Mouse (Mus musculus): ENCODE data around the gene Mvb12b. TPM values are rescaled to one million over a fixed set of nuclear protein-coding genes. Genes with fewer than 3 reads are reported as not detected.

The Mvb12b gene
- polyA plus RNA-seq, 1 experiment: 204 TPM

- no peak overlapping the region for H3K4me3 ChIP-seq (replicated peaks)
- H3K9me3 ChIP-seq: no peaks in the 10 kb centered on the region
- H3K27me3 ChIP-seq (replicated peaks): no peaks in the 10 kb centered on the region
- TF ChIP-seq FLI1 (IDR thresholded peaks at IDR 0.05; ENCODE audit: low read length) (no peak), GATA1 (IDR thresholded peaks at IDR 0.05; ENCODE audit: borderline replicate concordance, low read length) (no peak)
- H3K36me3 ChIP-seq (replicated peaks; ENCODE audit: low read length): peaks cover 100% of the 10 kb centered on the region
- H3K4me1 ChIP-seq: peaks cover 73% of the 10 kb centered on the region
Measured at GRCm38 (mm10) chr2:33754980-33755632, 132.6 kb downstream of the Mvb12b start.

DNA sequence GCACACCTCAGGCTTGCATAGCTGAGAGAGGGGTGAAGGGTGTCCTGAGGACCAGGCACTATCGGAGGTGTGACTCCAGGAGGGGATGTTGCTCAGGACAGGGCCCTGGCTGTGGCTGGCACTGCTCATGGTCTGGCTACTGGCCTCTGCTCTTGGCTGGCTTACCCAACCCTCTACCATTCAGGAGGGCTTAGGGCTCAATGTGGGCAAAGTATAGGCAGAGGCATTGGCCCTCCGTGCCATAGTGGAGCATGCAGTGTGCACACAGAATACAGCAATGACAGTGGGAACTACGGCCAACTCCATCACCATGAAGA is 133.5 kb downstream of the Mvb12b start:
- Histone ChIP-seq H3K36me3 (replicated peaks; ENCODE audit: low read length) (peaks cover 100% of the 10 kb centered on the region), H3K27me3 (replicated peaks) (no peaks in the 10 kb centered on the region), H3K4me3 (replicated peaks) (no peak overlapping the region), H3K4me1 (peaks cover 65% of the 10 kb centered on the region), H3K9me3 (0 out of 2 replicates have a peak, but pooled peaks cover 3% of the 10 kb centered on the region)
- TF ChIP-seq GATA1 (IDR thresholded peaks at IDR 0.05; ENCODE audit: borderline replicate concordance, low read length) (no peak), FLI1 (IDR thresholded peaks at IDR 0.05; ENCODE audit: low read length) (no peak)

GRCm38 (mm10) chr2:33753630-33754316 is 134.0 kb downstream of the Mvb12b start:
- peaks cover 100% of the 10 kb centered on the region for H3K36me3 ChIP-seq (replicated peaks; ENCODE audit: low read length)

DNA sequence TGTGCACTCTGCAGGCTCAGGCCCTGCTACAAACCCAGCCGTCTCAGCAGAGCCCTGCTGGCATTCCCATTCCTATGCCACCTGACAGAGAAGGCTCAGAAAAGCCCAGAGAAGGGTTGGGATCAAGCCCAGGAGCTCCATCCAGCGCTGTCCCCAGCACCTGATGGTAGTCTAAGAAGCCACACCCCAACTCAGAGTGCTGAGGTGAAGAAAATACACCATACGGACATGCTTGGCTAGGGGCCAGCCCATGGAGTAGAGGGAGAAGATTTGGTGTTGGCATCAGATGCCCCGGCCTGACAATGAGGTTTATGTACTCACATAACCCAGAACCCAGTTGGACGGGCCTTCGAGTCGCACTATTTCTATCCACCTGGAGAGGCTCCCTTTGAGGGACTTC is 137.1 kb downstream of the Mvb12b start:
- 0 out of 2 replicates have a peak, but pooled peaks cover 3% of the 10 kb centered on the region for H3K9me3 ChIP-seq
- no peak for TF ChIP-seq GATA1 (IDR thresholded peaks at IDR 0.05; ENCODE audit: borderline replicate concordance, low read length)
- TF ChIP-seq FLI1 (IDR thresholded peaks at IDR 0.05; ENCODE audit: low read length): no peak
- H3K36me3 ChIP-seq (replicated peaks; ENCODE audit: low read length): peaks cover 99% of the 10 kb centered on the region
- H3K4me1 ChIP-seq: peaks cover 42% of the 10 kb centered on the region
- H3K4me3 ChIP-seq (replicated peaks): no peak overlapping the region
- H3K27me3 ChIP-seq (replicated peaks): no peaks in the 10 kb centered on the region

More at GRCm38 (mm10) chr2:33753630-33754316, 134.0 kb downstream of the Mvb12b start:
- Histone ChIP-seq H3K9me3 (0 out of 2 replicates have a peak, but pooled peaks cover 3% of the 10 kb centered on the region), H3K27me3 (replicated peaks) (no peaks in the 10 kb centered on the region), H3K4me3 (replicated peaks) (no peak overlapping the region), H3K4me1 (peaks cover 64% of the 10 kb centered on the region)
- no peak for TF ChIP-seq GATA1 (IDR thresholded peaks at IDR 0.05; ENCODE audit: borderline replicate concordance, low read length)
- no peak for TF ChIP-seq FLI1 (IDR thresholded peaks at IDR 0.05; ENCODE audit: low read length)

DNA sequence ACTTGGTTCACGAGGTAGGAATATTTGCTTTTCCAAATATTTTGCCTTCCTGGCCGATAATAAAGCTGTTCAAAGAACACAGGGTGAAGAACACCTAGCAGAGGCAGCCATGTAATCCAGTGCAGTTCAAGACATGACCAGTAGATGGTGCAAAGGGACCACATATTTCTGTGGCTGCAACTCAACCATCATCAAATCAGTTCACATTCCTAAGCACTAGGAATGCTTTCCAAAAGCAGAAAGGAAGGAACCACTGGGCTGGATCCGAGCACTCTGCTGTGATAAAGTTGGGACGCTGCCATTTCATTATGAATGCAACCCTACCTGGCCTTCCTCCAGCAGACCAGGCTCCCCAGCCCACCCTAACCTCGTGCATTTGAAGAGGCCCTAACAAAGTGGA is 141.3 kb downstream of the Mvb12b start:
- Histone ChIP-seq H3K4me3 (replicated peaks) (no peak overlapping the region), H3K27me3 (replicated peaks) (no peaks in the 10 kb centered on the region), H3K36me3 (replicated peaks; ENCODE audit: low read length) (peaks cover 98% of the 10 kb centered on the region), H3K9me3 (0 out of 2 replicates have a peak, but pooled peaks cover 3% of the 10 kb centered on the region), H3K4me1 (peaks cover 36% of the 10 kb centered on the region)
- TF ChIP-seq GATA1 (IDR thresholded peaks at IDR 0.05; ENCODE audit: borderline replicate concordance, low read length) (no peak), FLI1 (IDR thresholded peaks at IDR 0.05; ENCODE audit: low read length) (no peak)

DNA sequence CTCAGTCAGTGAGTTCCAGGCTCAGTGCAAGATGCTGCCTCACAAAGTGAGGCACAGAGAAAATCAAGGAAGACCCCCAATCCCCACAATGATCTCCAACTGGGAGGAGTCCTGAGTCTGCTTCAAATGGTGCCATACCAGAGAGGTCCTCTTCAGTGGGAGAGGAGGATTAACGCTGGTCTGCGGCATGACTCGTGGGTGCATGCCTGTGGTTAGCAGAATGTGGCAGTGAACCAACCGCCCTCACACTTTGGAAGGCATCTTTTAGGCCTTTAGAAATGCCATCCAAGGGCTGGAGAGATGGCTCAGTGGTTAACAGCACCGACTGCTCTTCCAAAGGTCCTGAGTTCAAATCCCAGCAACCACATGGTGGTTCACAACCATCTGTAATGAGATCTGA is 142.0 kb downstream of the Mvb12b start:
- 0 out of 2 replicates have a peak, but pooled peaks cover 3% of the 10 kb centered on the region for H3K9me3 ChIP-seq
- TF ChIP-seq GATA1 (IDR thresholded peaks at IDR 0.05; ENCODE audit: borderline replicate concordance, low read length) (no peak), FLI1 (IDR thresholded peaks at IDR 0.05; ENCODE audit: low read length) (no peak)
- peaks cover 98% of the 10 kb centered on the region for H3K36me3 ChIP-seq (replicated peaks; ENCODE audit: low read length)
- H3K4me1 ChIP-seq: peaks cover 32% of the 10 kb centered on the region
- H3K27me3 ChIP-seq (replicated peaks): no peaks in the 10 kb centered on the region
- no peak overlapping the region for H3K4me3 ChIP-seq (replicated peaks)

- Histone ChIP-seq H3K27me3 (replicated peaks) (no peaks in the 10 kb centered on the region), H3K9me3 (no peaks in the 10 kb centered on the region), H3K4me1 (peaks cover 51% of the 10 kb centered on the region), H3K36me3 (replicated peaks; ENCODE audit: low read length) (peaks cover 98% of the 10 kb centered on the region), H3K4me3 (replicated peaks) (peak overlapping the region; percentile 31)
- TF ChIP-seq GATA1 (IDR thresholded peaks at IDR 0.05; ENCODE audit: borderline replicate concordance, low read length): no peak
- TF ChIP-seq FLI1 (IDR thresholded peaks at IDR 0.05; ENCODE audit: low read length): no peak
Measured at GRCm38 (mm10) chr2:33737128-33737527, 150.6 kb downstream of the Mvb12b start.

GRCm38 (mm10) chr2:33736722-33737121 is 151.0 kb downstream of the Mvb12b start:
- Histone ChIP-seq H3K27me3 (replicated peaks) (no peaks in the 10 kb centered on the region), H3K36me3 (replicated peaks; ENCODE audit: low read length) (peaks cover 99% of the 10 kb centered on the region)
- TF ChIP-seq GATA1 (IDR thresholded peaks at IDR 0.05; ENCODE audit: borderline replicate concordance, low read length) (no peak), FLI1 (IDR thresholded peaks at IDR 0.05; ENCODE audit: low read length) (no peak)

DNA sequence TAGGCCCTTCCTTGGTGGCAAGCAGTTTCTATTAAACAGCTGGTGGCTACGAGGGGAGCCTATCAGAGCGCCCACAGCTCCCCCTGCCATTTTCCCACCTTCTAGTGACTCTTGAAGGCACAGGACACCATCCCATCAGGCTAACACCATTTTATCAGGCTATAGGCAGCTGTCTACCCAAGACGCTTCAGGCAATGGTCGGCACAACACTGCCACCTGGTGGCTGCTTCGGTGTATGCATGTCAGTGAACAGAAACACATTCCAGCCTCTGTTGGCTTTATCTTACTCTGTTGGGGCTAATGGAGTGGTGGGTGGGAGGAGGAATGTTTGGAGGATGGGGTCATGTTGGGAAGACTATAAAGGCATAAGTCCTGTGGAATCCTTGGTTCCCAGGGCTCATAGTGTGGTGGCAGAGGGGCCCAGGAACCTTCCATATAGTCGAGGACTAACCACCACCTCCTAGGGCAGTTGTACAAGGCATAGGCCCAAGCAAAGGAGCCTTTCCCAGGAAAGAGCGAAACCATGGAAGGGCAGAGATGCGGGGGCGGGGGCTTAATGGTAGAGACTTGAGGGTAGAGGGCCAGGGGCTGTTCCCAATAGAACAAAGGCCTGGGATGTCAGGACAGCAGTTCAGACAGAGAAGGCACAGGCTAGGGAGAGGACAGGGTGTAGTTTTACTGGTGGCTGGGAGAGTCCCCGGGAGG is 152.8 kb downstream of the Mvb12b start:
- H3K4me1 ChIP-seq: peaks cover 67% of the 10 kb centered on the region
- TF ChIP-seq GATA1 (IDR thresholded peaks at IDR 0.05; ENCODE audit: borderline replicate concordance, low read length) (no peak), FLI1 (IDR thresholded peaks at IDR 0.05; ENCODE audit: low read length) (no peak)

More at GRCm38 (mm10) chr2:33736722-33737121, 151.0 kb downstream of the Mvb12b start:
- Histone ChIP-seq H3K9me3 (no peaks in the 10 kb centered on the region), H3K4me3 (replicated peaks) (peak overlapping the region; percentile 31), H3K4me1 (peaks cover 55% of the 10 kb centered on the region)

More for the DNA sequence above, 152.8 kb downstream of the Mvb12b start:
- peaks cover 99% of the 10 kb centered on the region for H3K36me3 ChIP-seq (replicated peaks; ENCODE audit: low read length)
- no peak overlapping the region for H3K4me3 ChIP-seq (replicated peaks)
- H3K9me3 ChIP-seq: no peaks in the 10 kb centered on the region
- H3K27me3 ChIP-seq (replicated peaks): no peaks in the 10 kb centered on the region

Data from megakaryocyte, embryonic 14.5 days (primary cell).